Mouse (Mus musculus): ENCODE results near the gene Pigr.

The Pigr gene

DNA sequence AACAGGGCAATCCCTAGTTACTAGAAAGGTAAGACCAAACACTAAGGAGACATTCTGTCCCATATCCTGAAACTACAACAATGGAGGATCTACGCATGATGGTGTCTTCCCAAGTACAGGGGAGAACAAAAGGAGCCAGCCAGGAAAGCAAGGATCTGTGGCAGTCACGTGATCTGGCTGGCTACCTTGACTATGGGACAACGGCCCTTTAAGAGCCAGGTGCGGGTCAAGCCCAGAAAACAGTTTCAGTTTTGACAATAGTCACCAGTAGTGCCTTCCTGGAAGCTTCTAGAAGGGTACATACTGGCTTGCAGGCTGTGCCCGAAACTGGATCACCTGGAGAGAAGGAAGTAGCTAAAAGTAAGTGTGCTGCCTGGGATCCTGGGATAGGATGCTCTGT, at the start of gene Pigr:
Gene Pigr, plus strand, starts transcription at position 237 of the 400 bp plus-strand sequence.
- in situ Hi-C loops (cut with MboI, MseI), result no loop called here

GRCm38 (mm10) chr1:130779867-130780266, 46.6 kb upstream of the Pigr start:
- in situ Hi-C loops (cut with MboI, MseI), result no loop called here

DNA sequence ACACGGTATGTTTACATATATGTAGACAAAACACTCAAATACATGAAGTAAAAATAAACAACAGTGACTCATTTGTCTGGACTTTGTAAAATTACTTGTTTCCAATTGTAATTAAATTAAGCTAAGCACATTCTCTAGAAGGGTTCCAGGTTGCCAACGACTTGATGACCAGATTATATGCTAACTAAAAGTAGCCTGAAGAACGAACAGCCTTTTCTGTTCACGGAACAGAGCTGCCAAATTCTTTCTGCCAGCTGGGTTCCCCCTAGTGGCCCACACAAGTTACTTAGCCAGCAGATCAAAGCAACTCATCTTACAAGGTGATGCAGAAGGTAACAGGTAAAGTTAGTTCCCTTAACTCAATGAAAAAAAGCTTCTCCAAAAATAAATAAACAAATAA, 42.4 kb upstream of the Pigr start:
- in situ Hi-C loops (cut with MboI, MseI), result no loop called here

GRCm38 (mm10) chr1:130787001-130787400, 39.5 kb upstream of the Pigr start:
- in situ Hi-C loops (cut with MboI, MseI), result loop anchor here (5.0 kb wide), 1 partner anchor 95 kb away; no protein-coding TSS in a partner anchor

DNA sequence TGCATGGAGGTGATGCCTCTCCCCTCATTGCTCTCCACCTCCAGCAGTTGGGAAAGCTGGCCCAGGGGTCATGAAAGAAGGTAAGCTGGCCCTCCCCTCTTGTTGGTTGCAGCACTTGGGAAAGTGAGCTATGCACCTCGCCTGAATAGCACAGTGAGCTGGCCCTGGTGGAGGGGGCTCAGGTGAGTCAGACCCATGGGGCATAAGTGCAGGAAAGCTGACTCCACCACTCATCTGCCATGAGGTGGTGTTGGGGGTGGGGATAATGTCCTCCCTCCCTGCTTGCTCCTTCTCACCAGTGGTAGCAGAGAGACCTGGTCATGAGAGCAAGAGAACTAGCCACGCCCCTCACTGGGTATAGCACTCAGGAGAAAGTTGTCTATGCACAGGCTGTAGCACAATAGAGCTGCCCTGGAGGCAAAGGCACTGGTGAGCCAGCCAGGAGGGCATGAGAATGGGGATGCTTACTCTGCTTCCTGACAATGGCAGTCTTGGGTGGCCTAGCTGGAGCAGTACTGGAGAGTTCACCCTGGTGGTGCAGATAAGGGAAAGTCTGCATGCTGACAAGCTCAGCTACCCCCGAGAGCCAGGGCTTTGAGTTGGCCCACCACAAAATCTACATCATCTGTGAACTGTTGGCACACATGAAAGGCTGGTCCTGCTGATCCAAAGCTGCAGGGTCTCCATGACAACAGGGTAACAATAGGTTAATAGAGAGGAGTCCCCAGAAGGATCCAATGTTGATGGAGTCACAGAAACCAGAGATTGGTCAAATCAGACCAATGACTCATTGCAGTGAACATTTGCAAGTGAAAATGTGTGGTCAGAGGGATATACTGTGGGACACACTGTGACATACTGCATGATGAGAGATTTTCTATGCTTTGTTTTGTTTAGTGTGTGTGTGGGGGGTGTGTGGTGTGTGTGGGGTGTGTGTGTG, 36.7 kb upstream of the Pigr start:
- in situ Hi-C loops (cut with MboI, MseI), result loop anchor here (5.0 kb wide), 1 partner anchor 97 kb away; no protein-coding TSS in a partner anchor

- in situ Hi-C loops (cut with MboI, MseI), result loop anchor here (5.0 kb wide), 1 partner anchor 257 kb away; no protein-coding TSS in a partner anchor
Observed at GRCm38 (mm10) chr1:130795331-130795730, 31.2 kb upstream of the Pigr start.

- in situ Hi-C loops (cut with MboI, MseI), result loop anchor here (5.0 kb wide), 1 partner anchor 255 kb away; no protein-coding TSS in a partner anchor
Observed at GRCm38 (mm10) chr1:130796967-130797684, 29.4 kb upstream of the Pigr start.

DNA sequence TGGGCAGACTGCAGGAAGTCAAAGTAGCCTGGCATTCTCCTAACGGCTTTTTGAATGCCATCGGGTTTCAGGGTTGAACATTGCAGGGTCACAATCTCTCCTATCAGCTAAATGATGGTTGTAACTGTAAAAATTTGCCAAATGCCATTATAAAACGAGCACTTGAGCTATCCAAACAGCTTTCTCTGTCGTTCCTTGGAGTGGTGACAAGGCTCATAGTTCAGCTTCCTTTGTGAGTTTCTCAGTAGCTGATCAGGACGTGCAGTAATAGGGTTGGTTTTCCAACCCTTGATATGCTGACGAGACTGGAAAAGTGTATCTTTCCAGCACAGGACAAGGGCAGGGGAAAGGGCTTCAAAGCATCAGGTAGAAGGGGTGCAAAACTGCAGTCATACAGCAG, 28.4 kb upstream of the Pigr start:
- in situ Hi-C loops (cut with MboI, MseI), result loop anchor here (5.0 kb wide), 1 partner anchor 254 kb away; no protein-coding TSS in a partner anchor

DNA sequence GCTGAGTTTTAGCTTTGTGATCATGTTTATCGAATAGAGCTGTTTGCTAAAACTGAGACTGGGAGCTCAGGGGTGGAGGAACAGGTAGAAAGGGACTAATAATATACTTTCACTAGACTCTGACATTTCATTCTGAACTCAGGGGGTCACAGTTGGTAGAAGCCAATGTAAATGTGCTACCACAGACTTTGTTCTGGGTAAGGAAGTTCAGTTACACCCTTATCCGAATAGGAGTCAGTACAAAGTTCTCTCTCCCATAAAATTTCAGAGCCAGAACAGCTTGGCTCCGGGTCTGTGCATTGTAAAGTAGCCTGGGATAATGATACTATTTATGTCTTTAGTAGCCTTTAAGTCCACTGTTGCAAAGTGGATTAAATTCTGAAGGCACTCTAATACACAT, 27.9 kb upstream of the Pigr start:
- in situ Hi-C loops (cut with MboI, MseI), result loop anchor here (5.0 kb wide), 1 partner anchor 254 kb away; no protein-coding TSS in a partner anchor

- in situ Hi-C loops (cut with MboI, MseI), result loop anchor here (5.0 kb wide), 1 partner anchor 253 kb away; no protein-coding TSS in a partner anchor
Observed at GRCm38 (mm10) chr1:130799399-130799798, 27.1 kb upstream of the Pigr start.

- in situ Hi-C loops (cut with MboI, MseI), result no loop called here
Observed at GRCm38 (mm10) chr1:130800602-130801001, 25.9 kb upstream of the Pigr start, which contains the start of gene Fcamr. Gene Fcamr (plus strand): TSS chr1:130800902.

DNA sequence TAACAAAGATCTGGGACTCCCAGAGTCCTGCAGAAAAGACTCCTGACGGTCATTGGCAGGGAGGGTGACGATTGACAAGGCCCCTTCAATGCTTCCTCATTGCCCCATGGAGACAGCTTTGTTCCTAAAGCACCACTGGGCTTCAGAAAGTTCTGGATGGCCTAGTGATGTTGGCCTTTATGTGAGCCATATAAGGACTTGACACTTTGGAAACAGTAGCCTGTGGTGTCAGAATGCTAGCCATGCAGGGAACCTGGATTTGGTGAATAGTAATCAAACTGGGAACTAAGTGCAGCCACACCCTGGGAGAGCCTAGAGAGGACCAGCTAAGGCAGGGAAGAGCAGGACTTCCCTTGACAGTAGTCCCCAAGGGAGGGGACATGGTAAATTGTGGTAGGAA, 25.0 kb upstream of the Pigr start:
- in situ Hi-C loops (cut with MboI, MseI), result no loop called here

DNA sequence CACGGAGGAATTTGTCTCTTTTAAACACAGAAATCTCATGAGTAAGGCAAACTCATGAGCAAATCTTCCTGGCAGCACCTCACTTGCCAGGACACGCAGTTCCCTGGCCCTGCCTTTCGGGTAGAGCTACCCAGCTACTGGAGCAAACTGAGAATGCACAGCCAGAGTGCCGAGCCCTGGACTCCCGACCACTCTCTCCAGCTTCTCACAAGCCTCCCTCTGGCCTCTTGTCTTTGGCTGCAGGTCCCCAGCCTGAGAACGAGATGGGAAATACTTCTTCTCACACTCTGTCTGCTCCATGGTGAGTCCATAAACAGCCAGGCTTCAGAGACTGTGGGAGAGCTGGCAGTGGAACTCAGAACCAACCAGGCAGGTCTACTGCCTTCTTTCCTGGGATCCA, 23.5 kb upstream of the Pigr start:
- in situ Hi-C loops (cut with MboI, MseI), result no loop called here

DNA sequence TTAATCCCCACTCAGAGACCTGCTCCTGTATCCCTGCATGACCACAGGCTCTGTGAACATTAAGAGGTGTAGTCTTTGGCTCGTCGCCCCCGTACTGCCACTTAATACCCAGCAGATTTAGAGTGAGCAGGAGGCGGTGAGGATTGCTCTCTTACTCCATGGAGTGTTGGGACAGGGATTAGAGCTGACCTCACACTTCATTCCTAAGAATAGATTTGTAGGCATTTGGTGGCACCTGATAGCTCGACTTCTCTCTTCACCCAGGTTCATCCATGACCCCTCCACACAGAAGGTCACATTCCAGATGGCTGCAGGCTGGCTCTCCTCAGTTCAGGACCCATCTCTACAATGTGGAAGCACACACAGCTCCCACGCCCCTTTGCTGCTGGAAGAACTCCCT, 22.2 kb upstream of the Pigr start:
- in situ Hi-C loops (cut with MboI, MseI), result no loop called here

DNA sequence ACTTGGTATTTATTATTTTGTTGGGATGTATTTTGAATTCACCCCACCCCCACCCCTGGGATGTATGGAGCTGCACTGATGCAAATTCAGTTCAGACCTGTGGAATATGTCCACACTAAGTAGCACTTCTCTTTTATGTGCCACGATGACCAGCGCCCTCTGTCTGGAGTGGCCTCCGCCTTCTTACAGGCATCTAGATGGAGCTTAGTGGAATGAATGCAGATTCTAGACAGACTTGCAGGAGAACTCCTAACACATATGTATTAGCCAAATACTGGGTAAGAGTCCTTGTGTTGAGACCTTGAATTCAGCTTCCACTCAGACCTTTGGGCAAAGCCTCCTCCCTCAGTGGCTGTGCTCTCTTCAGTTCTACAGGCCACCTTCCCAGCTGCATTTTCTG, 15.6 kb upstream of the Pigr start:
- in situ Hi-C loops (cut with MboI, MseI), result no loop called here

- in situ Hi-C loops (cut with MboI, MseI), result no loop called here
Observed at GRCm38 (mm10) chr1:130811316-130811715, 15.2 kb upstream of the Pigr start.

DNA sequence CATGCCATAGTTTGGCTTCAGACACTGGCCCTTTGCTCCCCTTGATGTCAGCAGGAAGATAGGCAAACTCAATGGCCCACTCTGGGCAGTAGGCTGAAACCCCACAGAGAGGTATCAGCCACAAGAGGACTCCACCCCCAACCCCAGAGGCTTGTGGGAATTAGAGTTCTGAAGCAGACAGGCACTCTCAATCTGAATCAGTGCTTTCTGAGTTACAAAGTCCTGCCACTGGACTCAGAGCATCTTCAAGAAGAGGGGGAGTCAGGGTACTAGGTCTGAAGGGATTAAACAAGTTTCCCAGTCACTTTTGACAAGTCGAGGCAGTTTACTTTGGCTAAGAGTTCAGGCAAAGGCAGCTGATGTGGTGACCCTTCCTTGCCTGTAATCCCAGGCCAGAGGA, 6.7 kb upstream of the Pigr start:
- in situ Hi-C loops (cut with MboI, MseI), result no loop called here

GRCm38 (mm10) chr1:130820316-130821148, 6.0 kb upstream of the Pigr start:
- in situ Hi-C loops (cut with MboI, MseI), result no loop called here

- in situ Hi-C loops (cut with MboI, MseI), result no loop called here
Observed at GRCm38 (mm10) chr1:130821149-130821471, 5.4 kb upstream of the Pigr start.

- in situ Hi-C loops (cut with MboI, MseI), result no loop called here
Observed at GRCm38 (mm10) chr1:130821911-130822625, 4.4 kb upstream of the Pigr start.

DNA sequence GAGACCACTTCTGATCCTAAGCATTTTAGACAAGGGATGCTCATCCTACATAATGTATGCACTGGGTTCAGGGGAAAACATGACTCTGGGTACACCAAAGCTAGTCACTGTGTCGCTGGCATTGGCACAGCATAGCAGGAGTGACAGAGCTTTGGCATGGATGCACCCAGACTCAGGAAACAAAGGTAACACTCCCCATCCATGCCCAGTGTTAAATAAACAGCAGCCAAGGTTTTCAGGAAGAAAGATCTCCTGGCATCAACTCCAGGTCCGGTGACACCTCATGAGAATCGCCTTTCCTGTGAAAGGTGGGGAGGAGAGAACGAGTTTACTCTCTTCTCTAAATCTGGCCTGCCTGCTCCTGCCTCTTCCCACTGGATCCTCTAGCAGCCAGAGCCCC, 2.2 kb downstream of the Pigr start:
- in situ Hi-C loops (cut with MboI, MseI), result no loop called here
